Mouse (Mus musculus): Measurements from ENCODE around the gene Cdh23.

The Cdh23 gene

GRCm38 (mm10) chr10:60582956-60583355 is 113.3 kb downstream of the Cdh23 start:
- in situ Hi-C loops (cut with MboI, MseI): no loop called here

- in situ Hi-C loops (cut with MboI, MseI): no loop called here
Measured at GRCm38 (mm10) chr10:60580666-60581065, 115.6 kb downstream of the Cdh23 start.

GRCm38 (mm10) chr10:60578738-60579538 is 117.4 kb downstream of the Cdh23 start:
- in situ Hi-C loops (cut with MboI, MseI): no loop called here

GRCm38 (mm10) chr10:60577920-60578737 is 118.2 kb downstream of the Cdh23 start:
- in situ Hi-C loops (cut with MboI, MseI): no loop called here

- in situ Hi-C loops (cut with MboI, MseI): no loop called here
Measured at GRCm38 (mm10) chr10:60577125-60577919, 119.0 kb downstream of the Cdh23 start.

GRCm38 (mm10) chr10:60574851-60575250 is 121.4 kb downstream of the Cdh23 start:
- in situ Hi-C loops (cut with MboI, MseI): no loop called here

- in situ Hi-C loops (cut with MboI, MseI): no loop called here
Measured at GRCm38 (mm10) chr10:60571491-60571890, 124.8 kb downstream of the Cdh23 start.

- in situ Hi-C loops (cut with MboI, MseI): loop anchor here in 1 of 2 experiments (10.0 kb wide), 1 partner anchor 1762 kb away; no protein-coding TSS in a partner anchor
Measured at GRCm38 (mm10) chr10:60566369-60567037, 129.8 kb downstream of the Cdh23 start.

- in situ Hi-C loops (cut with MboI, MseI): loop anchor here in 1 of 2 experiments (10.0 kb wide), 1 partner anchor 1759 kb away; no protein-coding TSS in a partner anchor
Measured at GRCm38 (mm10) chr10:60564136-60564535, 132.2 kb downstream of the Cdh23 start.

DNA sequence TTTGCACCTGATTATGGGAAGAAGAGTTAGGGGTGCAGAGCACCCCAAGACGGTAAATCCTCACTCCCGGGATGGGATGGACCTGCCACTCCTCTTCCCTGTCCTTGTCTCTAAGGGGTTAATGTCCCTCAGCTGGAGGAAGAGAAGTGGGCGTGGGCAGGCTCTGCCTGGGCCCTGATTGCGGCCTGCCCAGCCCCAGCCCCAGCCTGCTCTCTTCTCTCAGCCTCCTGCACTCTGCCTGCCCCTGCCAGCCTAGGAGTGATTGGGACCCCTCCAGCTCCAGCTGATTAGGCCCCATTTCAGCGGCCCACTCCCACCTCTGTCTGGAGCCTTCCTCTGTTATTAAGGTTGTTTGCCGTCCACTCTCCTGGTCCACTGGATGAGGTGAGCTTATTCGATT is 133.3 kb downstream of the Cdh23 start:
- in situ Hi-C loops (cut with MboI, MseI): loop anchor here in 1 of 2 experiments (10.0 kb wide), 1 partner anchor 1758 kb away; no protein-coding TSS in a partner anchor

- in situ Hi-C loops (cut with MboI, MseI): no loop called here
Measured at GRCm38 (mm10) chr10:60558491-60558927, 137.8 kb downstream of the Cdh23 start.

DNA sequence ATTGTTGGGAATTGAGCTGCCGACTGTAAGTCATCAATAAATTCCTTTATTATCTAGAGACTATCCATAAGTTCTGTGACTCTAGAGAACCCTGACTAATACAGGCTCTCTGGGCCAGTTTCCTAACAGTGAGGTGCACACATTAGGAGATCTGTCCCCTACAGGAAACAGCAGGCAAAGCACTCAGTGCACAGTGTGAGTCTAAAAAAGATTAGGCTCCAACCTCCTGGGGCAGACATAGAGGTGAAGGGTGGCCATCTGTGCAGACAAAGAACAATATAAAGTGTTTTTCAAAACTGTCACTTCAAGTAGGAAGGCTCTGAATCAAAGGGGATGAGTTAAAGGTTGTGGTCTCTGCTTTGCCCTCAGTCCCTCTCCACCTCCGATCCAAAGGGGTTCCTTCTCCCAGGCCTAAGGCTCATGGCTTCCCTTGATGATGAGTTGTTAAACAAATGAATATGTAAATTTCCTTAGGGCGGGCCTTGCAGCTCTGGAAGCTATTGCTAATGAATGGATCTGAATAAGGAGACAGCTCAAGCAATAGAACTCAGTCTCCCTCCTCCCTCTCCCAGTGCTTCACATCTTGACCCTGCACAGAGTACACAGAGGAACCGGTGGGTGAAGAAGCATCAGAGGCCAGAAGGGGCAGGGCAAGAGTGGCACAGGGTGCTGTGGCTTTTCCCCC is 143.2 kb downstream of the Cdh23 start:
- in situ Hi-C loops (cut with MboI, MseI): no loop called here

DNA sequence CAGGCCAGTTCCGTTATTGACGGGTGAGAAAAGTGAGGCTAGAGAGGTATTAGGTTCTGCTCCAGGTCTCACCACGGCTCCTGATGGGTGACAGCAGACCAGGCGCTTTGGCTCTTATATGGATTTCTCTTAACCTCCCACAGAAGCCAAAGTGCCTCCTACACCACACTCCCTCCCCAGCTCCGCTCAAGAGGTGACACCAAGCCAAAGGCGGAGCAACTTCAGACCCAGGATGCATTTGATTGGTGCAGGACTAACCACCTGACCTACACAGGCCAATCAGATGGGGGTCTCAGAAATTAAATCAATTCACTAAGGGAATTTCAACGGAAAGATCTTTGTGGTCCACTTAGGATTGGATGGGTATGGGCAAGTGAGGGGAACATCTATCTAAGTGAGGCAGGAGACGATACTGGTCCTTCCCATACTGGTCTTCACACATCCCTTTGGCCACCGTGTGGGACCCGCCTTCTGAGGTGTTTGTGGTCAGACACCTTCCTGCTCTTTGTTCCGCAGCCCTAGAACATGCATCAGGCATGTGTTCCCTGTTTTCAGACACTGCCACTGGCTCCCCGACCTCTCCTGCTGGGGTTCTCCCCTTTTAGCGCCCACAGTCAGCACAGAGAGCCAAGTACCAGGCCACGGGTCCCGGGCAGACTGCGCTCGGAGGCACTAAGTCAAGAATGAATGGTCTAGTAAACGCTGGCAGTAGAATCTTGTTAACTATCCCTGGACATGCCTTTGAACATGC is 157.0 kb downstream of the Cdh23 start:
- in situ Hi-C loops (cut with MboI, MseI): loop anchor here in 1 of 2 experiments (10.0 kb wide), 1 partner anchor 215 kb away; the partner anchor contains the start of gene Slc29a3

- in situ Hi-C loops (cut with MboI, MseI): loop anchor here in 1 of 2 experiments (10.0 kb wide), 1 partner anchor 219 kb away; the partner anchor contains the start of gene Slc29a3
Measured at GRCm38 (mm10) chr10:60536098-60536811, 160.0 kb downstream of the Cdh23 start.

- in situ Hi-C loops (cut with MboI, MseI): loop anchor here (5.0 to 10.0 kb wide), 5 partner anchors 80 to 225 kb away; partner anchors contain the start of genes Cdh23 (in 1 of the 2) and Slc29a3 (in 1 of the 2)
Measured at GRCm38 (mm10) chr10:60532502-60532901, 163.8 kb downstream of the Cdh23 start.

- in situ Hi-C loops (cut with MboI, MseI): loop anchor here (5.0 to 10.0 kb wide), 5 partner anchors 81 to 226 kb away; partner anchors contain the start of genes Cdh23 (in 1 of the 2) and Slc29a3 (in 1 of the 2)
Measured at GRCm38 (mm10) chr10:60531349-60531748, 164.9 kb downstream of the Cdh23 start.

DNA sequence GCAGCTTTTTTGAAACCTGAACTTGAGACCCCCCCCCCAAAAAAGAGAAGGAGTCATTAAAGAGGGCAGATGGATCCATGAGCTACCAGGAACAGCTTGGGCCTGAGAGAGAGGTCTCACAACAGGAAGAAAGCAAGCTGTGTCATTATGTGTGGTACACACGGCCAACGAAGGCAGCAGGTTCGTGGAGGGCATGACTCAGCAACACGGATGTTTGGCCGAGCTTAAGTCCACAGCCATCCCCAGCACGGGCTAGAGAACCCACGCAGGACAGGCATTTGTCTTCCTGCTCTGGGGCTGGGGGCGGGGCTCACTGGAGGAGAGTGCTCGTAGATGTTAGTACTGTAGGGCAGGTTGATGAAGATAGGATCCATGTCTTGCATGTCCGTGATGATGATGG is 165.7 kb downstream of the Cdh23 start:
- in situ Hi-C loops (cut with MboI, MseI): loop anchor here (5.0 to 10.0 kb wide), 5 partner anchors 82 to 227 kb away; partner anchors contain the start of genes Cdh23 (in 1 of the 2) and Slc29a3 (in 1 of the 2)

- in situ Hi-C loops (cut with MboI, MseI): no loop called here
Measured at GRCm38 (mm10) chr10:60527949-60528348, 168.3 kb downstream of the Cdh23 start.

Measured in T-helper 17 cell (primary cell).